Mouse (Mus musculus): ENCODE results near the gene D330020A13Rik. TPM values are rescaled to one million over a fixed set of nuclear protein-coding genes. Genes with fewer than 3 reads are reported as not detected.

D330020A13Rik gene
- 0.28 TPM in 1 of 2 replicates, not detected in the other for polyA plus RNA-seq (2016; fragmentation: Nextera tagmentation; extraction: Ambion mirVana)

DNA sequence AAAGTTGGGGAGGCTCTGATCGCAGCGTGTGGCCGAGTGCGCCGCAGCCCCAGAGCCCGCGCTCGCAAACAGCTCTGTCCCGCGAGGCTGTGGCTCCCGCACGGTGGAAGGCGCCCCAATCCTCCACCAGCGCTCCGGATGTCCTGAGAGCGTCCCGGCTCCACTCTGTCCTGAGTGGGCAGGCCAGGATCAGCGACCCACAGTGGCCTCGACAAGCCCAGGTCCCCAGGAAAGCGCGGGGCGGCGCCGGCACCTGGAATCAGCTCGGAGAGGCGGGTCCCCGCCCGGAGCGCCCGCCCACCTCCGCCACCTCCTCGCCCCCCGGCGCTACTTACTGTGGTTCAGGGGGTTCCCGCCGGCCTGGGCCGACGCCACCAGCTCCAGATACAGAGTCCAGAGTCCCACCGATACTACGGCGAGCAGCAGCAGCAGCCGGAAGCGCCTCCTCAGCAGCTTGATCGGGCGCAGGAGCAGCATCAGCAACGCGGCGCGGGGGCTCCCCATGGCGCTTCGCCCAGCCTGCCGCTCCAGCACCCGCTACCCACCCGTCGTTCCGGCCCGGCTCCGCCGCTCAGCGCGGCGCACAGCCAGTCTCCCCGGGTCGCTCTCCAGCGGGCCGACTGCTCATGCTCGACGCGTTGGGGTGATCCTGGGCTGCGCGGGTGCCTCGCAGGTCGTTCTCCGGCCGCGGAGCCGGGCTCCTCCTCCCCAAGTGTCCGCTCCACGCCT is at the start of gene D330020A13Rik, which contains the start of gene B4galnt3:
TSS of gene D330020A13Rik (plus strand) at position 309 of the 729 bp plus-strand sequence.
TSS of gene B4galnt3 (minus strand) at position 504 of the 729 bp plus-strand sequence.
- H3K4me1 ChIP-seq: peaks cover 12% of the 10 kb centered on the region
- H3K27ac ChIP-seq: no peak within 1 kb of the TSS
- H3K9ac ChIP-seq: peak within 1 kb of the TSS; percentile 55
- peaks cover 50% of the 10 kb centered on the region for H3K27me3 ChIP-seq
- under 1% methylated on average over 71 of the region's 79 CpGs for WGBS
- H3K4me2 ChIP-seq: peak within 1 kb of the TSS; percentile 99
- H3K9me3 ChIP-seq: no peaks in the 10 kb centered on the region
- peak within 1 kb of the TSS; percentile 69 for H3K4me3 ChIP-seq (replicated peaks)
- no peaks in the 10 kb centered on the region for H3K36me3 ChIP-seq (replicated peaks)
- ATAC-seq (ENCODE audit: low FRiP score): peak; percentile 65

DNA sequence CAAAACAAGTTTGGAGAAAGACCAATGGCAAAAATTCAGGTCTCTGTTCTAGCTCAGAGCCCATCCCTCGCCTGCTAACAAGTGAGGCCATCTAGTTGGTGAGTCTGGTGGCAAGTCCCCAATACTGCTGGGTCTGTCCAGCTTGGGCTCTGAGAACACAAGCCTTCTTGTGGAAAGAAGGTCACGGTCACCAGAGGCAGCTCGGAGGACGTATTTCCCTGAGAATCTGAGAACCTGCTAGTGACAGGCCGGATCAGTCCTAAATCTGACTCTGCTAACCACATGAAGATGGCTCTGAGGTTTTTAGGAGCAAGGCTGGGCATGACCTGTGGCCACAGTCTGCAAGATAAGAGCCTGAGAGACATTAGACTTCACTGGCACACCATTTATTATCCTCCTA is 47.5 kb upstream of the D330020A13Rik start:
- Histone ChIP-seq H3K4me2 (no peak overlapping the region), H3K27me3 (no peaks in the 10 kb centered on the region), H3K4me3 (replicated peaks) (no peak overlapping the region), H3K4me1 (no peaks in the 10 kb centered on the region), H3K27ac (no peak overlapping the region), H3K36me3 (replicated peaks) (no peaks in the 10 kb centered on the region), H3K9ac (no peak overlapping the region), H3K9me3 (no peaks in the 10 kb centered on the region)
- no peak for ATAC-seq (ENCODE audit: low FRiP score)
- WGBS: 89% methylated on average over 5 of the region's 5 CpGs

DNA sequence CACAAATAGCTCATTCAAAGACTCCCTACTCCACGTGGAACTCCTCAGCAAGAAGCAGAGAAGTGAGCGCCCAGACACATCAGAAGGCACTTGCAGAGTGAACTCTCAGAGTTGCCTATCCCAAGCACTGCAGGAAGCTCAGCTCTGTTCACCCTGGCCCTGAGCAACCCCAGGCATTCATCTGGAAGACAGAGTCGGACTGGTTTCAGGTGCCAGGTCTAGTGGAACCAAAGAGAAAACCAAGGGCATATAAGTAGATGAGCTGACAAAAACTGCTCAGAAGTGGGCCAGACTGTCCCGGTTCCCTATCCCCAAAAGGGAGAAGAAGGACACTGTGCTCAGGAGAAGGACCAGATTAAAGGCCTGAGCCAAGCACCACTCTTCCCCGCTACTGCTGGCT is 44.3 kb upstream of the D330020A13Rik start:
- 76% methylated on average over 5 of the region's 5 CpGs for WGBS
- H3K27ac ChIP-seq: no peak overlapping the region
- no peaks in the 10 kb centered on the region for H3K36me3 ChIP-seq (replicated peaks)

DNA sequence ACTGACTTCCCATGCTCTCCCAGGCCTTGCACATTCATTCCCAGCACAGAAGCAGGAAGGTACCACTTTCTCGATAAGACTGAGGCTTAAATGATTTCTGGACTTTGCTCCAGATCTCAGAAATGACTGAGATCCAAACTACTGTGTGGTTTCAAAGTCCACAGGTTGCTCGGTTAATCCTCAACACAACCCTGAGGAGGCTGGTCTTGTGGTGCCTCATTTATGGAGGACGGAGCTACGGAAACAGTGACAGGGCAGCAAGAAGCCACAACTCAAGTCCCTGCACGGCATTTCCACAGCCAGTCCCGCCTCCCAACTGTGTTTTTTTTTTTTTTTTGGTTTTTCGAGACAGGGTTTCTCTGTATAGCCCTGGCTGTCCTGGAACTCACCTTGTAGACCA is 43.2 kb upstream of the D330020A13Rik start:
- Histone ChIP-seq H3K9ac (no peak overlapping the region), H3K4me3 (replicated peaks) (no peak overlapping the region), H3K27ac (no peak overlapping the region), H3K9me3 (no peaks in the 10 kb centered on the region), H3K36me3 (replicated peaks) (no peaks in the 10 kb centered on the region), H3K27me3 (no peaks in the 10 kb centered on the region), H3K4me1 (no peaks in the 10 kb centered on the region; the same call in 1 of the 2 replicates), H3K4me2 (no peak overlapping the region)
- WGBS: 86% methylated on average over 7 of the region's 7 CpGs
- no peak for ATAC-seq (ENCODE audit: low FRiP score)

More for the DNA sequence above, 44.3 kb upstream of the D330020A13Rik start:
- H3K4me1 ChIP-seq: no peaks in the 10 kb centered on the region; the same call in 1 of the 2 replicates
- H3K9ac ChIP-seq: no peak overlapping the region
- no peak overlapping the region for H3K4me3 ChIP-seq (replicated peaks)
- H3K9me3 ChIP-seq: no peaks in the 10 kb centered on the region
- H3K27me3 ChIP-seq: no peaks in the 10 kb centered on the region
- ATAC-seq (ENCODE audit: low FRiP score): no peak
- no peak overlapping the region for H3K4me2 ChIP-seq

DNA sequence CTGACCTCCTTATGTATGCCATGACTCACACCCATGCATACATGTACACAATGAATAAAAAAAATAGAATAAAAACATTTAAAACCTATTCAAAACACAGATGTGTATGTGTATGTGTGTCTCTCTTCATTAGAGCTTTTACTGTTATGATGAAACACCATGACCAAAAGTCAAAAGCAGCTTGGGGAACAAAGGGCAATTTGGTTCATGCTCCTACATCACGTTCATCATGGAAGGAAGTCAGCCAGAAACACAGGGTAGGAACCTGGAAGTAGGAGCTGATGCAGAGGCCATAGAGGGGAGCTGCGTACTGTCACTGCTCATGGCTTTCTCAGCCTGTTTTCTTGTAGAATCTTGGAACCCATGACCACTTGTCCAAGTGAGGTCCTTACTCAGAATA is 41.4 kb upstream of the D330020A13Rik start:
- Histone ChIP-seq H3K9me3 (no peaks in the 10 kb centered on the region), H3K36me3 (replicated peaks) (no peaks in the 10 kb centered on the region), H3K27ac (no peak overlapping the region), H3K27me3 (no peaks in the 10 kb centered on the region), H3K9ac (no peak overlapping the region), H3K4me1 (no peaks in the 10 kb centered on the region; the same call in 1 of the 2 replicates), H3K4me3 (replicated peaks) (no peak overlapping the region), H3K4me2 (no peak overlapping the region)
- 92% methylated on average over 2 of the region's 2 CpGs for WGBS
- ATAC-seq (ENCODE audit: low FRiP score): no peak

DNA sequence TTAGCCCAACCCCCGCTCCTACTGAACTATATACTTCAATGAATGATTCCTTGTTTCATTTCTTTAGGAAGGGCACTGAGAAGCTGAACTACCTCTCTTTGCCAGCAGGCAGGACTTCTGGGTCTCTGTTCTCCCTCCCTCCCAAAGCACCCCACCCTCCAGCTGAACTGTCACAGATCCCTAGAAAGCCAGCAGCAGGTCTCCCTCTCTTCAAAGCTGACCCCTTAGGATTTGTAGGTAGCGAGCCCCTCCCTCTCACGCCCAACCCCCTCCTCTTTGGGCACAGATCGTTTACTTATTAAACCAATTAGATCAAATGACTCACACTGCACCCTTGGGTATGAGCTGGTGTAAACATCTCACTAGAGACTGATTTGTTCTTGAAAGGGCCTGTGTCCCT is 39.5 kb upstream of the D330020A13Rik start:
- no peak overlapping the region for H3K9ac ChIP-seq
- no peaks in the 10 kb centered on the region for H3K9me3 ChIP-seq
- ATAC-seq (ENCODE audit: low FRiP score): no peak
- H3K36me3 ChIP-seq (replicated peaks): no peaks in the 10 kb centered on the region
- H3K27me3 ChIP-seq: no peaks in the 10 kb centered on the region
- no peak overlapping the region for H3K27ac ChIP-seq
- WGBS: 51% methylated on average over 4 of the region's 4 CpGs
- H3K4me2 ChIP-seq: no peak overlapping the region
- no peaks in the 10 kb centered on the region; the same call in 1 of the 2 replicates for H3K4me1 ChIP-seq
- no peak overlapping the region for H3K4me3 ChIP-seq (replicated peaks)

DNA sequence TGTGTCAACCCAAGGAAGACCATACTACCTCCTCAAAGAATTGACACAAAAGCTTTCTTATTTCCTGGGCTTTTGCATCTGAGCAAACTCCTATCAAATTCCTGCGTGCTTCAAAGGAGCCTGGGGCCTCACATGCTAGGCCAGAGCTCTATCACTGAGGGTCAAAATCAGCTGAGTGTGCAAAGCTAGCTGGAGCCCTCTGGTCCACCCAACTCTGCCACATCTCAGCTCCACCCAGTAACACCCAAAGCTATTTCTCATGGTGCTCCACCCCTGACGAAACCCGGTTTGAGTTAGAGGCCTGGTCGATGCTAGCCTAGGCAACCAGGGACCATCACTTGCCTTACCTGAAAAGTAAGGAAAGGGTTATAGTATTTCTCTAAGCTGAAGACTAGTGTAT is 39.0 kb upstream of the D330020A13Rik start:
- WGBS: 78% methylated on average over 4 of the region's 4 CpGs
- Histone ChIP-seq H3K9me3 (no peaks in the 10 kb centered on the region), H3K9ac (no peak overlapping the region), H3K27ac (no peak overlapping the region), H3K4me3 (replicated peaks) (no peak overlapping the region), H3K27me3 (no peaks in the 10 kb centered on the region), H3K4me2 (no peak overlapping the region), H3K36me3 (replicated peaks) (no peaks in the 10 kb centered on the region), H3K4me1 (no peaks in the 10 kb centered on the region; the same call in 1 of the 2 replicates)
- no peak for ATAC-seq (ENCODE audit: low FRiP score)

DNA sequence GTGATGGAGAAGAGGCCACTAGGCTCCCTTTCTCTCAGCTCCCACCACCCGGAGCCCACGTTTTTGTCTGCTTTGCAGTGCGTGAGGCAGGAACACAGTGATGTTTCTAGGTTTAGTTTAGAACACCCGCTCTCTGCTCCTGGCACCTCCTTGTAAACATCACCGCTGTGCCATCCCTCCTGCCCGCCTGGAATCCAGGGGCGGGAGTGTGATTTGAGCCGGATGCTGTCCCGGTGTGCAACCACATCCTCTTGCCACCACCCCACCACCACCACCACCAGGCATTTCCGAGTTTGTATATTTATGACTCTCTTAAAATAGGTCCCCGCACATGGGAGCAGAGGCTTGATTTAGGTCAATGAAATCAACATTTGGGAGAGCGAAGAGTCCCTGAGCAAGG is 38.5 kb upstream of the D330020A13Rik start:
- 89% methylated on average over 12 of the region's 12 CpGs for WGBS
- H3K27me3 ChIP-seq: no peaks in the 10 kb centered on the region
- no peaks in the 10 kb centered on the region; the same call in 1 of the 2 replicates for H3K4me1 ChIP-seq

DNA sequence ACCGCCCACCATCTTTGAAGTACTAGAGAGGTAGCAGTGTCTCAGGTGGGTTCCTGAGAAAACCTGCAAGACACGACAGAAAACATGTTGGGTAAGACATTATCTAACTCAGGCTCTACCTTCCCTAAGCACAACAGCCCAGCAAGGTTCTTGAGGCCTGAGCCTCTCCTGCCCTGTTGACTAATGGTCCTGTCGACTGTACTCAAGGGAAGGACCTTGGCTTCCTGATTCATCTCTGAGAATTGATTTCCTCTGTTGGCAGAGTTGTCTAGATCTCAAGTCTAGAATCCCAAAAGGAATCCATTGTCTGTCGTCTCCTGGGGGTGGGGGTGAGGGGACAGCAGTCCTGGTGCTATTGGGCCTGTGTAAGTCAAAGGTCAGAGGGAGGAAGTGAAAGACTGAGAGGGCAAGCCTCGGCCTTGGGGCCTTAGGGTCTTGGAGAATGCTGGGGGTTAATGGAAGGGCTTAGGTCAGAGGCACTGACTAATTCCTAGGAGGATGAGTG is 37.7 kb upstream of the D330020A13Rik start:
- no peak overlapping the region for H3K9ac ChIP-seq
- no peak overlapping the region for H3K27ac ChIP-seq
- no peak overlapping the region for H3K4me2 ChIP-seq
- no peaks in the 10 kb centered on the region for H3K36me3 ChIP-seq (replicated peaks)
- no peaks in the 10 kb centered on the region; the same call in 1 of the 2 replicates for H3K4me1 ChIP-seq
- 70% methylated on average over 5 of the region's 5 CpGs for WGBS
- H3K4me3 ChIP-seq (replicated peaks): no peak overlapping the region
- ATAC-seq (ENCODE audit: low FRiP score): no peak
- no peaks in the 10 kb centered on the region for H3K9me3 ChIP-seq
- no peaks in the 10 kb centered on the region for H3K27me3 ChIP-seq

More for the DNA sequence above, 38.5 kb upstream of the D330020A13Rik start:
- no peak overlapping the region for H3K9ac ChIP-seq
- ATAC-seq (ENCODE audit: low FRiP score): no peak
- no peaks in the 10 kb centered on the region for H3K9me3 ChIP-seq
- no peak overlapping the region for H3K4me2 ChIP-seq
- H3K36me3 ChIP-seq (replicated peaks): no peaks in the 10 kb centered on the region
- no peak overlapping the region for H3K27ac ChIP-seq
- no peak overlapping the region for H3K4me3 ChIP-seq (replicated peaks)

DNA sequence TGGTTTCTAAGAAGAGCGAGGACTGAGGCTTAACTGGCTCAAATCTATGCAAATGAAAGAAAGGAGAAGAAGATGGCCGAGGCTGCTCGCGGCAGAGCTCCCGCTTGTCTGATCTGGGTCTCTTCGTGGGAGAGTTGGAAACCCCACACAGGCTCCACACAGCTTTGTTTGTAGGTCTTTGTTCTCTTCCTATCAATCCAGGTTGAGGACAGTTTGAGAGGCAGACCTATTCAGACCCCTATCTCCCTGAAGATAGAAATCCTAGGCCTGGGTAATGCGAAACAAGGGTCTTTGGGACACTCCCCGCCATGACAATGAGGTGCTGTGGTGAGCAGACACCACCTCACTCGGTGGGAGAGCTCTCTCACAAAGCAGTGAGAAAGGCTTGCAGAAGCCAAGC is 34.7 kb upstream of the D330020A13Rik start:
- 31% methylated on average over 9 of the region's 9 CpGs for WGBS
- H3K27ac ChIP-seq: no peak overlapping the region
- H3K36me3 ChIP-seq (replicated peaks): no peaks in the 10 kb centered on the region
- H3K4me1 ChIP-seq: no peaks in the 10 kb centered on the region; the same call in 1 of the 2 replicates
- no peak overlapping the region for H3K9ac ChIP-seq
- H3K9me3 ChIP-seq: no peaks in the 10 kb centered on the region
- no peak overlapping the region for H3K4me2 ChIP-seq
- H3K27me3 ChIP-seq: no peaks in the 10 kb centered on the region
- ATAC-seq (ENCODE audit: low FRiP score): no peak
- H3K4me3 ChIP-seq (replicated peaks): no peak overlapping the region

DNA sequence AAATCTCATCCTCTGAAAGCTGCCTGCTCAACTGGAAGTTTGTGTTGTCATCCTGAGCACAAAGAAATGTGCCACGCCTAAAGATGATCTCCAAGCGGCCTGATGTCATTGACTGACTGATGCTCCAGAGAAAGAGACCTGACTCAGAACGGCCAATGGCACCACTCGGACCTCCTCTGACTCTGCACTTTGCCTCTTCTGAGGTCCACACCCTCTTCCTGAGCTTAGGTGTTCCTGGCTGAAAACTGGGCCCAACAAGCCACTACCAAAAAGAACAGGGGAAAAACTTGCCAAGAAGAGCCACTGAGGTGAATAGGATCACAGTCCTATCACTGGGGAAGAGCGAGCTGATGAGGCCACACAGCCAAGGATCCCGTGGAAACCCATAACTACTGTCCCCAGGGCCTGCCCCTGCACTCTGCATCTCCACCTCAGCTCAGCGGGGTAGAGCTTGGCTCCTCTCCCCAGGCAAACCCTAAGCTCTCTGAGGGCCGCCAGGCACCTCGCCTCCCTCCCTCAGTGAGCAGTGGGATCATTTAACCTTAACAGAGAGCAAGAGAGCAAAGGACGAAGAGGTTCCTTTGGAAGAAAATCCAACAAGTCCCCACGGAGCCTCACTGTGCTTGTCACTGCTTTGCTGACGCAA is 31.2 kb upstream of the D330020A13Rik start:
- no peaks in the 10 kb centered on the region for H3K9me3 ChIP-seq
- 60% methylated on average over 12 of the region's 12 CpGs for WGBS

DNA sequence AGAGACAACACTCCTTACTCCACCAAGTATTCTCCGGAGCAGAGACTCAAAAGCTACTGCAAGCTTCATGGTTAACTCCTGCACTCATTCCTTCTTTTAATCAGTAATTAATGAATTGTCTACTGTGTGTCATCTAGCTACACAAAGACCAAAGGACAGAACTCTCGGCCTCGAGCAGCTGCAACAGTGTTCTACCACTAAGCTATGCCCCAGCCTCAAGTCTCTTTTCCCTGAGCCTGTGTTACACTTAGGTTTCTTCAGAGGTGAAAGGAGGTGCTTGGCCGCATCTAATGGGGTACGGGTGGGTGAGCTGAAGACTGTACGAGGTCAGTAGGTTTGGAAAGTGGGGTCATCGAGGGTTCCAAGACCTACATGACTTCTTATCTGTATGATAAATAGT is 30.6 kb upstream of the D330020A13Rik start:
- Histone ChIP-seq H3K4me1 (no peaks in the 10 kb centered on the region), H3K27ac (no peak overlapping the region), H3K27me3 (no peaks in the 10 kb centered on the region), H3K4me3 (replicated peaks) (no peak overlapping the region), H3K9ac (no peak overlapping the region), H3K9me3 (no peaks in the 10 kb centered on the region), H3K4me2 (no peak overlapping the region), H3K36me3 (replicated peaks) (no peaks in the 10 kb centered on the region)
- 79% methylated on average over 7 of the region's 7 CpGs for WGBS
- no peak for ATAC-seq (ENCODE audit: low FRiP score)

More for the DNA sequence above, 31.2 kb upstream of the D330020A13Rik start:
- H3K4me3 ChIP-seq (replicated peaks): no peak overlapping the region
- no peaks in the 10 kb centered on the region for H3K27me3 ChIP-seq
- H3K36me3 ChIP-seq (replicated peaks): no peaks in the 10 kb centered on the region
- no peak overlapping the region for H3K9ac ChIP-seq
- no peak overlapping the region for H3K27ac ChIP-seq
- no peak overlapping the region for H3K4me2 ChIP-seq
- no peaks in the 10 kb centered on the region for H3K4me1 ChIP-seq
- ATAC-seq (ENCODE audit: low FRiP score): no peak

Measured in forebrain, embryonic 12.5 days (tissue).